Mouse (Mus musculus): ENCODE measurements around the gene Il12rb1. TPM values are rescaled to one million over a fixed set of nuclear protein-coding genes. Genes with fewer than 3 reads are reported as not detected.
"Not testable (repeated sequence)": the region's sequence is repeated elsewhere in the genome, so short reads cannot be mapped to it uniquely, and the experiment has no call there.

Il12rb1 gene
- polyA plus RNA-seq, 1 experiment from 2014 or later = not detected

GRCm38 (mm10) chr8:70822594-70822993, 14.3 kb downstream of the Il12rb1 start:
- not testable (repeated sequence) for H3K9me3 ChIP-seq (ENCODE audit: control insufficient read depth, low read length); ATAC-seq (ENCODE audit: insufficient number of reproducible peaks, insufficient read depth, low FRiP score, low read depth); H3K4me2 ChIP-seq (ENCODE audit: low read length); H3K36me3 ChIP-seq (ENCODE audit: control insufficient read depth, insufficient read depth, low read length); H3K4me3 ChIP-seq (ENCODE audit: control insufficient read depth in 1 of 2, insufficient read depth in 1 of 2, low read depth in 1 of 2, low read length in 2 of 2); H3K9ac ChIP-seq (ENCODE audit: low read length); H3K27ac ChIP-seq (replicated peaks in 1 of 2; ENCODE audit: control insufficient read depth in 1 of 2, insufficient read depth in 1 of 2, low read depth in 2 of 2, low read length in 2 of 2); H3K4me1 ChIP-seq (ENCODE audit: control insufficient read depth in 2 of 2, insufficient read depth in 2 of 2, low read length in 2 of 2)
- H3K27me3 ChIP-seq (ENCODE audit: control insufficient read depth, insufficient read depth, low read length) = peaks cover 25% of the 10 kb centered on the region
- 74% methylated on average over 3 of the region's 3 CpGs for WGBS

- Histone ChIP-seq H3K4me2 (ENCODE audit: low read length) (no peak overlapping the region), H3K36me3 (ENCODE audit: control insufficient read depth, insufficient read depth, low read length) (no peaks in the 10 kb centered on the region), H3K27me3 (ENCODE audit: control insufficient read depth, insufficient read depth, low read length) (peaks cover 22% of the 10 kb centered on the region), H3K27ac (replicated peaks in 1 of 2; ENCODE audit: control insufficient read depth in 1 of 2, insufficient read depth in 1 of 2, low read depth in 2 of 2, low read length in 2 of 2) (no peak overlapping the region), H3K9ac (ENCODE audit: low read length) (no peak overlapping the region), H3K9me3 (ENCODE audit: control insufficient read depth, low read length) (peaks cover 1% of the 10 kb centered on the region; the same call in 1 of the 2 replicates), H3K4me3 (ENCODE audit: control insufficient read depth in 1 of 2, insufficient read depth in 1 of 2, low read depth in 1 of 2, low read length in 2 of 2) (no peak overlapping the region), H3K4me1 (ENCODE audit: control insufficient read depth in 2 of 2, insufficient read depth in 2 of 2, low read length in 2 of 2) (no peaks in the 10 kb centered on the region; a peak in 1 of 4 replicates)
- WGBS = 78% methylated on average over 7 of the region's 7 CpGs
- no peak for ATAC-seq (ENCODE audit: insufficient number of reproducible peaks, insufficient read depth, low FRiP score, low read depth)
These were observed 15.6 kb downstream of the Il12rb1 start for GRCm38 (mm10) chr8:70823802-70824201.

- H3K4me2 ChIP-seq (ENCODE audit: low read length) = no peak overlapping the region
- H3K9me3 ChIP-seq (ENCODE audit: control insufficient read depth, low read length) = no peaks in the 10 kb centered on the region
- no peak overlapping the region for H3K4me3 ChIP-seq (ENCODE audit: control insufficient read depth in 1 of 2, insufficient read depth in 1 of 2, low read depth in 1 of 2, low read length in 2 of 2)
- WGBS = 81% methylated on average over 8 of the region's 8 CpGs
- no peak overlapping the region for H3K27ac ChIP-seq (replicated peaks in 1 of 2; ENCODE audit: control insufficient read depth in 1 of 2, insufficient read depth in 1 of 2, low read depth in 2 of 2, low read length in 2 of 2)
- no peaks in the 10 kb centered on the region for H3K4me1 ChIP-seq (ENCODE audit: control insufficient read depth in 2 of 2, insufficient read depth in 2 of 2, low read length in 2 of 2)
- no peak overlapping the region for H3K9ac ChIP-seq (ENCODE audit: low read length)
- H3K27me3 ChIP-seq (ENCODE audit: control insufficient read depth, insufficient read depth, low read length) = peaks cover 10% of the 10 kb centered on the region; the same call in 1 of the 2 replicates
- no peaks in the 10 kb centered on the region for H3K36me3 ChIP-seq (ENCODE audit: control insufficient read depth, insufficient read depth, low read length)
- no peak for ATAC-seq (ENCODE audit: insufficient number of reproducible peaks, insufficient read depth, low FRiP score, low read depth)
These were observed 17.6 kb downstream of the Il12rb1 start for GRCm38 (mm10) chr8:70825816-70826215.

DNA sequence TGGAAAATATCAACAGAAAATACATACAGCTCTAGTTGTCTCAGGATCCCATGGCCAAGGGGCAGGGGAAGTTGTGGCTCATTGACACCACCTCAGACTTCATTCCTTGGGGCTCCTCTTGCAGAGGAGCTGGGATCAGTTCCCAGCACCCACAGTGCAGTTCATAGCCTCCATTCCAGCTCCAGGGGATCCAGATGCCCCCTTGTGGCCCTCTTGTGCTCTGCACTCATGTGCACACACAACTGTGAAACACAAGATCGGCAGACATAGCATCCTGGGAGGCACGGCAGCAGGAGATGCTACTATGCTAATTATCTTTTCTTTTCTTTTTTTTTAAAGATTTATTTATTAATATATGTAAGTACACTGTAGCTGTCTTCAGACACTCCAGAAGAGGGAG, 18.8 kb downstream of the Il12rb1 start:
- no peak overlapping the region for H3K27ac ChIP-seq (replicated peaks in 1 of 2; ENCODE audit: control insufficient read depth in 1 of 2, insufficient read depth in 1 of 2, low read depth in 2 of 2, low read length in 2 of 2)
- 96% methylated on average over 2 of the region's 2 CpGs for WGBS
- no peaks in the 10 kb centered on the region for H3K36me3 ChIP-seq (ENCODE audit: control insufficient read depth, insufficient read depth, low read length)
- no peak for ATAC-seq (ENCODE audit: insufficient number of reproducible peaks, insufficient read depth, low FRiP score, low read depth)
- H3K9me3 ChIP-seq (ENCODE audit: control insufficient read depth, low read length) = no peaks in the 10 kb centered on the region
- peaks cover 4% of the 10 kb centered on the region; the same call in 1 of the 2 replicates for H3K27me3 ChIP-seq (ENCODE audit: control insufficient read depth, insufficient read depth, low read length)
- no peak overlapping the region for H3K4me2 ChIP-seq (ENCODE audit: low read length)
- H3K9ac ChIP-seq (ENCODE audit: low read length) = no peak overlapping the region
- H3K4me3 ChIP-seq (ENCODE audit: control insufficient read depth in 1 of 2, insufficient read depth in 1 of 2, low read depth in 1 of 2, low read length in 2 of 2) = no peak overlapping the region
- H3K4me1 ChIP-seq (ENCODE audit: control insufficient read depth in 2 of 2, insufficient read depth in 2 of 2, low read length in 2 of 2) = no peaks in the 10 kb centered on the region

GRCm38 (mm10) chr8:70827796-70828195, 19.5 kb downstream of the Il12rb1 start:
- Histone ChIP-seq H3K27me3 (ENCODE audit: control insufficient read depth, insufficient read depth, low read length) (peaks cover 2% of the 10 kb centered on the region; the same call in 1 of the 2 replicates), H3K4me3 (ENCODE audit: control insufficient read depth in 1 of 2, insufficient read depth in 1 of 2, low read depth in 1 of 2, low read length in 2 of 2) (no peak overlapping the region), H3K36me3 (ENCODE audit: control insufficient read depth, insufficient read depth, low read length) (no peaks in the 10 kb centered on the region), H3K4me1 (ENCODE audit: control insufficient read depth in 2 of 2, insufficient read depth in 2 of 2, low read length in 2 of 2) (peaks cover 0 to under 1% of the 10 kb centered on the region in 2 experiments; a peak in 1 of 4 replicates), H3K27ac (replicated peaks in 1 of 2; ENCODE audit: control insufficient read depth in 1 of 2, insufficient read depth in 1 of 2, low read depth in 2 of 2, low read length in 2 of 2) (no peak overlapping the region), H3K9me3 (ENCODE audit: control insufficient read depth, low read length) (no peaks in the 10 kb centered on the region), H3K9ac (ENCODE audit: low read length) (no peak overlapping the region), H3K4me2 (ENCODE audit: low read length) (no peak overlapping the region)
- 82% methylated on average over 1 of the region's 1 CpGs for WGBS
- no peak for ATAC-seq (ENCODE audit: insufficient number of reproducible peaks, insufficient read depth, low FRiP score, low read depth)

DNA sequence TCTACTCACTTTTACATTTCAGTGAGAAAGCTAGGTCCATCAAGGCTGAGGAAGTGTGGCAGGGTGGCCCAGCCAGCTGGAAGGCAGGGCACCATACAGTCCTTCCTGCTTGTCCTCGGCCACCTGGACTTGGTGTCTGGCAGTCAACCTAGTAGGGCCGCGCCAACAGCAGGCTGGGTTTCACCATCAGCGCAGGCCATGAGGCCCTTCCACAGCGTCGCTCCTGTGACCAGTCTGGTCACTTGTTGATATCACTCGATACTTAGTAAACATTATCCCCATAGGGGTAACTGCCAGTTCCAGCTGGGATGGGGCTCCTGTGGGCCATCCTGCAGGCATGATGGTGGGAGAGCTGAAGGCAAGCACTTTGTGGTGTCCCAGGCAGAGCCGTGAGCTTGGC, 23.3 kb downstream of the Il12rb1 start:
- 79% methylated on average over 8 of the region's 8 CpGs for WGBS
- no peak overlapping the region for H3K9ac ChIP-seq (ENCODE audit: low read length)
- no peak overlapping the region for H3K4me2 ChIP-seq (ENCODE audit: low read length)
- peaks cover 5 to 7% of the 10 kb centered on the region in 2 experiments; a peak in 2 of 4 replicates for H3K4me1 ChIP-seq (ENCODE audit: control insufficient read depth in 2 of 2, insufficient read depth in 2 of 2, low read length in 2 of 2)
- no peaks in the 10 kb centered on the region for H3K27me3 ChIP-seq (ENCODE audit: control insufficient read depth, insufficient read depth, low read length)
- H3K9me3 ChIP-seq (ENCODE audit: control insufficient read depth, low read length) = no peaks in the 10 kb centered on the region
- no peak for ATAC-seq (ENCODE audit: insufficient number of reproducible peaks, insufficient read depth, low FRiP score, low read depth)
- no peak overlapping the region for H3K27ac ChIP-seq (replicated peaks in 1 of 2; ENCODE audit: control insufficient read depth in 1 of 2, insufficient read depth in 1 of 2, low read depth in 2 of 2, low read length in 2 of 2)
- no peak overlapping the region for H3K4me3 ChIP-seq (ENCODE audit: control insufficient read depth in 1 of 2, insufficient read depth in 1 of 2, low read depth in 1 of 2, low read length in 2 of 2)
- H3K36me3 ChIP-seq (ENCODE audit: control insufficient read depth, insufficient read depth, low read length) = peaks cover 13% of the 10 kb centered on the region; the same call in 1 of the 2 replicates

DNA sequence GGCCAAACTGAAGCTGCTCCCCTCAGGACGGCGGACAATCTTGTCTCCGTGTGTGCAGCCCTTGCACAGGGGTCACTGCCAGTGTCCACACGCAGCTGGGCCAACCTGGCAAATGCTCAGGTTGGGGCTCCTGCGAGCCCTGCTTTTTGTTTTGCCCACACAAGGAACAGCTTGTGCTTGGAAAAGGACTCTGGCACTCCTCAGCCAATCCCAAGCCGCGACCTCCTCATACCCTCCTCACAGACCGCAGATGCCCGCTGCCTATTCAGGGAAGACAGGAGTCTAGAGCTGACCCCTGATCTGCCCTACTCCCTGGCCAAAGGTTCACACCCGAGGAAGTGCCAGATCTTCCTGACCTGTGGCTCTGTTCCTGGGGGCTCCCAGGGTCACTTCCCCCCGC, 24.1 kb downstream of the Il12rb1 start:
- Histone ChIP-seq H3K4me1 (ENCODE audit: control insufficient read depth in 2 of 2, insufficient read depth in 2 of 2, low read length in 2 of 2) (peaks cover 5 to 7% of the 10 kb centered on the region in 2 experiments; a peak in 2 of 4 replicates), H3K27me3 (ENCODE audit: control insufficient read depth, insufficient read depth, low read length) (no peaks in the 10 kb centered on the region), H3K27ac (replicated peaks in 1 of 2; ENCODE audit: control insufficient read depth in 1 of 2, insufficient read depth in 1 of 2, low read depth in 2 of 2, low read length in 2 of 2) (no peak overlapping the region), H3K4me3 (ENCODE audit: control insufficient read depth in 1 of 2, insufficient read depth in 1 of 2, low read depth in 1 of 2, low read length in 2 of 2) (no peak overlapping the region), H3K4me2 (ENCODE audit: low read length) (no peak overlapping the region), H3K36me3 (ENCODE audit: control insufficient read depth, insufficient read depth, low read length) (peaks cover 13% of the 10 kb centered on the region; the same call in 1 of the 2 replicates), H3K9me3 (ENCODE audit: control insufficient read depth, low read length) (no peaks in the 10 kb centered on the region), H3K9ac (ENCODE audit: low read length) (no peak overlapping the region)
- 70% methylated on average over 11 of the region's 11 CpGs for WGBS
- ATAC-seq (ENCODE audit: insufficient number of reproducible peaks, insufficient read depth, low FRiP score, low read depth) = no peak

DNA sequence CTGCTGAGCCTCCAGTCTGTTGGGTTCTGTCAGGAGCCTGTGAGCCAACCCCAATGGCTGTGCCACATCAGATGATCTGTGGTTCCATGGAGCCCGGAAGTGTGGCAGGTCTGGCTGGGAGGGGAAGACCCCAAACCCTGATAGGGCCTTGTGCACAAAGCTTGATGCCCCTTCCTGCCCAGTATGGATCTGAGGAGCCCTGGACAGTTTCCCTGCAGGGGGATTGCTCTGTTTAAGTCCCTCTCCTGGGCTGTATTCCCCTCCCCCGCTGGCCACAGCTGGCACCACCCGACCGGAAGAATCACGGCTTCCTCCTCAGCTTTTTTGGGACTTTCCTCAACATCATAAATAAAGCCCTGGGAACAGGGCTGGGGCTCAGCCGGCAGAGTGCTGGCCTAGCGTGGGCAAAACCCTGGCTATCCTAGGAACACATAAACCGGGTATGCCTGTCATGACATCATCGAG, 24.8 kb downstream of the Il12rb1 start:
- H3K36me3 ChIP-seq (ENCODE audit: control insufficient read depth, insufficient read depth, low read length) = peaks cover 13% of the 10 kb centered on the region; the same call in 1 of the 2 replicates
- no peaks in the 10 kb centered on the region for H3K9me3 ChIP-seq (ENCODE audit: control insufficient read depth, low read length)
- ATAC-seq (ENCODE audit: insufficient number of reproducible peaks, insufficient read depth, low FRiP score, low read depth) = no peak
- H3K27ac ChIP-seq (replicated peaks in 1 of 2; ENCODE audit: control insufficient read depth in 1 of 2, insufficient read depth in 1 of 2, low read depth in 2 of 2, low read length in 2 of 2) = no peak overlapping the region
- H3K4me3 ChIP-seq (ENCODE audit: control insufficient read depth in 1 of 2, insufficient read depth in 1 of 2, low read depth in 1 of 2, low read length in 2 of 2) = no peak overlapping the region
- H3K27me3 ChIP-seq (ENCODE audit: control insufficient read depth, insufficient read depth, low read length) = no peaks in the 10 kb centered on the region
- H3K4me1 ChIP-seq (ENCODE audit: control insufficient read depth in 2 of 2, insufficient read depth in 2 of 2, low read length in 2 of 2) = peaks cover 5 to 7% of the 10 kb centered on the region in 2 experiments; a peak in 2 of 4 replicates
- H3K4me2 ChIP-seq (ENCODE audit: low read length) = no peak overlapping the region; the same call in 1 of the 2 replicates
- 53% methylated on average over 9 of the region's 9 CpGs for WGBS
- no peak overlapping the region for H3K9ac ChIP-seq (ENCODE audit: low read length)
